Mouse (Mus musculus) ES-E14 (cell line): ENCODE measurements around the gene Nfe2l1.

Experiments used
- CHD2 ChIP-seq: IDR thresholded peaks from 2 replicates; pipeline ENCODE4 v1.6.1; 2014; ENCODE audit warnings: mild to moderate bottlenecking, low read depth, low read length, inconsistent platforms
- ZNF384 ChIP-seq: IDR thresholded peaks from 2 replicates; pipeline ENCODE4 v1.6.1; 2012; ENCODE audit warnings: low read depth, low read length, inconsistent platforms

- TF ChIP-seq ZNF384 (no peak), CHD2 (no peak)
Measured at GRCm38 (mm10) chr11:96826481-96826880, 3.3 kb downstream of the Nfe2l1 start.
